Mouse (Mus musculus): Measurements from ENCODE around the gene Ddc. TPM values are rescaled to one million over a fixed set of nuclear protein-coding genes. Genes with fewer than 3 reads are reported as not detected.

Gene Ddc
- polyA plus RNA-seq, 1 experiment from 2014 or later = 37.3 TPM

GRCm38 (mm10) chr11:11884533-11885245, 13.3 kb downstream of the Ddc start:
- no peaks in the 10 kb centered on the region for H3K36me3 ChIP-seq (ENCODE audit: control insufficient read depth, insufficient read depth, low read length)
- WGBS = 30% methylated on average over 11 of the region's 11 CpGs
- no peak overlapping the region for H3K4me3 ChIP-seq (ENCODE audit: low read depth, low read length)
- DNase-seq (ENCODE audit: low spot score) = no peak
- no peaks in the 10 kb centered on the region for H3K9me3 ChIP-seq (ENCODE audit: control insufficient read depth, low read length)
- no peak overlapping the region for H3K9ac ChIP-seq (ENCODE audit: low read length)
- H3K4me1 ChIP-seq (replicated peaks; ENCODE audit: control insufficient read depth, insufficient read depth, low read length) = peaks cover 60% of the 10 kb centered on the region
- no peaks in the 10 kb centered on the region for H3K27me3 ChIP-seq (replicated peaks; ENCODE audit: control insufficient read depth, insufficient read depth, low read length)
- peak overlapping the region; percentile 49 for H3K27ac ChIP-seq (ENCODE audit: low read depth)
- no peak overlapping the region for H3K4me2 ChIP-seq (ENCODE audit: low read length)
- peak; percentile 54 for ATAC-seq (replicated peaks; ENCODE audit: low FRiP score, low TSS enrichment, low read depth)

DNA sequence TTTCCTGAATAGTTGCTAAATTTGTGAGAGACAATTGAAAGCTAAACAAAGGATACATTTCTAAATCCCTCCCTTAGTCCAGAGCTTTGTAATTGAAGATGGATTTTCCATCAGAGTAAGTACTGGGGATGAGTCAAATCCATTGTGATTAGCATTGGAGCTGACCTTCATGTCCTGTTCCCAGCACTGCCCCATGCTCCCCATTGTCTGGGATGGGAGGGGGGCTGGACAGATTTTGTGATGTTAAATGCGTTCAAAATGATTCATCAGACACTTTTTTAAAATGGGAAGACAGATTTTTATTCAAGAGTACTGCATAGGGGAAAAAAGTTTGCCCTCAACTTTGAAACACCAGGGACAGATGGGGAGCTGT, 16.2 kb downstream of the Ddc start:
- Histone ChIP-seq H3K27me3 (replicated peaks; ENCODE audit: control insufficient read depth, insufficient read depth, low read length) (no peaks in the 10 kb centered on the region), H3K27ac (ENCODE audit: low read depth) (no peak overlapping the region), H3K36me3 (ENCODE audit: control insufficient read depth, insufficient read depth, low read length) (no peaks in the 10 kb centered on the region), H3K9me3 (ENCODE audit: control insufficient read depth, low read length) (no peaks in the 10 kb centered on the region), H3K4me3 (ENCODE audit: low read depth, low read length) (no peak overlapping the region), H3K4me1 (replicated peaks; ENCODE audit: control insufficient read depth, insufficient read depth, low read length) (peaks cover 69% of the 10 kb centered on the region), H3K9ac (ENCODE audit: low read length) (no peak overlapping the region), H3K4me2 (ENCODE audit: low read length) (no peak overlapping the region)
- no peak for DNase-seq (ENCODE audit: low spot score)
- ATAC-seq (replicated peaks; ENCODE audit: low FRiP score, low TSS enrichment, low read depth) = no peak
- WGBS = 52% methylated on average over 1 of the region's 1 CpGs

DNA sequence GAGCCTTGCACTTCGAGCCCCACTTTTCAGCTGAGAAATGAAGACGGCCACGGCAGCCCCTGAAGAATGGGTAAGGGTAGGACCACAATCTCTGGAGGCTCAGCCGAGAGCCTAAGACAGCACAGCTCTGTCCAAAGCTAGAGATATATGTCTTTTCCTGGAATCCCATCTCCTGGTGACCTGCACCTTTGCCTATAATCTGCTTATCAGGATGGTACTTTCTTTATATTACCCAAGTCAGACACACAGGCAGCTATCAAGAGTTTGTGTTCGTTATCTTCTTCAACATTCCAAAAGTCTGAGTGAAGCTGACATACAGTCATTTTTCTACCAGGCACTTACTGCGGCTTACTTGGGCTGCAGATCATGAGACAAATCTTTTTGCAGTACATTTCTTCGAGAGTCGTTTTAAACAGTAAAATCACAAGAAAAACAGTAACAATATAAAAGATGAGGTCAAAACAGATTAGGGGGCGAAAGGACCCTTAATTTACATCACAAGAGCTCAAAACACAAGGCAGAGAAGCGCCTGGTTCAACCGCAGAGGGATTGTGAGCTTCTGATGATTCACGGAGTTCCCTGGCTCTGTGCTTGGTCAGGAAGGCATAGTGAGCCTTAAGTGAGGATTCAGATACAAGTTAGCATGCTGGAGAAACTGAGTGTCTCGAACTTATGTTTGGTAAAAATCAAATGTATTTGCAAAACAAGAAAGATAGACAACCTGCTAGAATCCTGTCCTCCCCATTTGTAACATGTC, 16.7 kb downstream of the Ddc start:
- Histone ChIP-seq H3K9ac (ENCODE audit: low read length) (no peak overlapping the region), H3K36me3 (ENCODE audit: control insufficient read depth, insufficient read depth, low read length) (no peaks in the 10 kb centered on the region), H3K9me3 (ENCODE audit: control insufficient read depth, low read length) (no peaks in the 10 kb centered on the region), H3K27ac (ENCODE audit: low read depth) (peak overlapping the region; percentile 43), H3K4me3 (ENCODE audit: low read depth, low read length) (no peak overlapping the region), H3K27me3 (replicated peaks; ENCODE audit: control insufficient read depth, insufficient read depth, low read length) (no peaks in the 10 kb centered on the region), H3K4me1 (replicated peaks; ENCODE audit: control insufficient read depth, insufficient read depth, low read length) (peaks cover 64% of the 10 kb centered on the region), H3K4me2 (ENCODE audit: low read length) (no peak overlapping the region)
- WGBS = 40% methylated on average over 13 of the region's 13 CpGs
- DNase-seq (ENCODE audit: low spot score) (no peak), ATAC-seq (replicated peaks; ENCODE audit: low FRiP score, low TSS enrichment, low read depth) (no peak)

GRCm38 (mm10) chr11:11880351-11880750, 17.6 kb downstream of the Ddc start:
- H3K27ac ChIP-seq (ENCODE audit: low read depth) = peak overlapping the region; percentile 97
- H3K4me2 ChIP-seq (ENCODE audit: low read length) = no peak overlapping the region
- H3K4me1 ChIP-seq (replicated peaks; ENCODE audit: control insufficient read depth, insufficient read depth, low read length) = peaks cover 58% of the 10 kb centered on the region
- H3K9me3 ChIP-seq (ENCODE audit: control insufficient read depth, low read length) = no peaks in the 10 kb centered on the region
- no peaks in the 10 kb centered on the region for H3K27me3 ChIP-seq (replicated peaks; ENCODE audit: control insufficient read depth, insufficient read depth, low read length)
- H3K9ac ChIP-seq (ENCODE audit: low read length) = no peak overlapping the region
- 66% methylated on average over 7 of the region's 7 CpGs for WGBS
- no peak overlapping the region for H3K4me3 ChIP-seq (ENCODE audit: low read depth, low read length)
- DNase-seq (ENCODE audit: low spot score) = no peak
- ATAC-seq (replicated peaks; ENCODE audit: low FRiP score, low TSS enrichment, low read depth) = no peak
- H3K36me3 ChIP-seq (ENCODE audit: control insufficient read depth, insufficient read depth, low read length) = no peaks in the 10 kb centered on the region

GRCm38 (mm10) chr11:11879699-11880002, 18.3 kb downstream of the Ddc start:
- Histone ChIP-seq H3K27me3 (replicated peaks; ENCODE audit: control insufficient read depth, insufficient read depth, low read length) (no peaks in the 10 kb centered on the region), H3K9me3 (ENCODE audit: control insufficient read depth, low read length) (no peaks in the 10 kb centered on the region), H3K4me3 (ENCODE audit: low read depth, low read length) (no peak overlapping the region), H3K27ac (ENCODE audit: low read depth) (peak overlapping the region; percentile 97), H3K36me3 (ENCODE audit: control insufficient read depth, insufficient read depth, low read length) (no peaks in the 10 kb centered on the region), H3K4me2 (ENCODE audit: low read length) (no peak overlapping the region), H3K9ac (ENCODE audit: low read length) (no peak overlapping the region), H3K4me1 (replicated peaks; ENCODE audit: control insufficient read depth, insufficient read depth, low read length) (peaks cover 51% of the 10 kb centered on the region)
- ATAC-seq (replicated peaks; ENCODE audit: low FRiP score, low TSS enrichment, low read depth) = no peak
- DNase-seq (ENCODE audit: low spot score) = no peak
- 40% methylated on average over 4 of the region's 4 CpGs for WGBS

DNA sequence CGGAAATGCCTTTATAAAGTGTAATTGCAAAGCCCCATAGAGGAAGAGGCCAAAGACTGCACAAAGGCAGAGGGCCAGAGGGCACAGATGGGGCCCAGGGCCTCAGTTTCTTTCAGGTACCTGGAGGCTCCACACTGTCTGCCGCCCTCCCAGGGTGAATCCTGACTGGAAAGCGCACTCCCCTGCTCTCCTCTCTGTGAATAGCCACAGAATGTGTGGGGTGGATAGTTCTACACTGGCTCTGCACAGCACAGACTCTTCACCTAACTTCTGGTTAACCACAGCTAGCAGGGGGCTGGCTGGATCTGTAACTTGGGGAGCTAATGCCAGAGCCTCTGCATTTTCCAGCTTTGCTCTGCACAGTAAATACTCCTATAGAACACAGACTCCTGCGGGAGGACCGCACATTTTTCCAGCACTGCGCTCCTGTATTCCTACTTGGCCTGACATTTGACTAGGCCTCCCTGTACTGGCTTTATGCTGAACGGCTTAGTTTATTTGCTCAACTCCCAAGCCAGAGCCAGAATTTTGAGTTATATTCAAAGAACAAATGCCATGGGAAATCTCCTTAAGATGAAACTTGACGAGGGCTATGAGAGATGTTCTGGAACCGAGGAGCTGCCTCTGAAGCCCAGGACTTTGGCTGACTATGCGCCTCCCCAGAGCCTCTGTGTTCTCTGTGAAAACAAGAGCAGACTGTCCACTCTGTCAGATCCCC, 18.8 kb downstream of the Ddc start:
- DNase-seq (ENCODE audit: low spot score) (peak; percentile 76), ATAC-seq (replicated peaks; ENCODE audit: low FRiP score, low TSS enrichment, low read depth) (peak; percentile 59)
- H3K36me3 ChIP-seq (ENCODE audit: control insufficient read depth, insufficient read depth, low read length) = no peaks in the 10 kb centered on the region
- peaks cover 46% of the 10 kb centered on the region for H3K4me1 ChIP-seq (replicated peaks; ENCODE audit: control insufficient read depth, insufficient read depth, low read length)
- no peaks in the 10 kb centered on the region for H3K27me3 ChIP-seq (replicated peaks; ENCODE audit: control insufficient read depth, insufficient read depth, low read length)
- H3K27ac ChIP-seq (ENCODE audit: low read depth) = peak overlapping the region; percentile 97
- peak overlapping the region; percentile 16; the same call in 1 of the 2 replicates for H3K4me2 ChIP-seq (ENCODE audit: low read length)
- H3K9me3 ChIP-seq (ENCODE audit: control insufficient read depth, low read length) = no peaks in the 10 kb centered on the region
- no peak overlapping the region for H3K9ac ChIP-seq (ENCODE audit: low read length)
- no peak overlapping the region for H3K4me3 ChIP-seq (ENCODE audit: low read depth, low read length)
- WGBS = 29% methylated on average over 10 of the region's 10 CpGs

GRCm38 (mm10) chr11:11878278-11878980, 19.5 kb downstream of the Ddc start:
- ATAC-seq (replicated peaks; ENCODE audit: low FRiP score, low TSS enrichment, low read depth) = peak; percentile 72
- DNase-seq (ENCODE audit: low spot score) = peak; percentile 60
- H3K9ac ChIP-seq (ENCODE audit: low read length) = no peak overlapping the region
- peaks cover 47% of the 10 kb centered on the region for H3K4me1 ChIP-seq (replicated peaks; ENCODE audit: control insufficient read depth, insufficient read depth, low read length)
- no peaks in the 10 kb centered on the region for H3K27me3 ChIP-seq (replicated peaks; ENCODE audit: control insufficient read depth, insufficient read depth, low read length)
- no peaks in the 10 kb centered on the region for H3K36me3 ChIP-seq (ENCODE audit: control insufficient read depth, insufficient read depth, low read length)
- peak overlapping the region; percentile 97 for H3K27ac ChIP-seq (ENCODE audit: low read depth)
- no peak overlapping the region for H3K4me3 ChIP-seq (ENCODE audit: low read depth, low read length)
- 12% methylated on average over 7 of the region's 11 CpGs for WGBS
- H3K4me2 ChIP-seq (ENCODE audit: low read length) = peak overlapping the region; percentile 16; the same call in 1 of the 2 replicates
- no peaks in the 10 kb centered on the region for H3K9me3 ChIP-seq (ENCODE audit: control insufficient read depth, low read length)

- WGBS = 19% methylated on average over 4 of the region's 4 CpGs
- no peak overlapping the region for H3K4me3 ChIP-seq (ENCODE audit: low read depth, low read length)
- peak; percentile 58 for DNase-seq (ENCODE audit: low spot score)
- peaks cover 48% of the 10 kb centered on the region for H3K4me1 ChIP-seq (replicated peaks; ENCODE audit: control insufficient read depth, insufficient read depth, low read length)
- ATAC-seq (replicated peaks; ENCODE audit: low FRiP score, low TSS enrichment, low read depth) = no peak
- no peak overlapping the region for H3K9ac ChIP-seq (ENCODE audit: low read length)
- peak overlapping the region; percentile 97 for H3K27ac ChIP-seq (ENCODE audit: low read depth)
- H3K36me3 ChIP-seq (ENCODE audit: control insufficient read depth, insufficient read depth, low read length) = no peaks in the 10 kb centered on the region
- no peaks in the 10 kb centered on the region for H3K9me3 ChIP-seq (ENCODE audit: control insufficient read depth, low read length)
- H3K4me2 ChIP-seq (ENCODE audit: low read length) = no peak overlapping the region
- H3K27me3 ChIP-seq (replicated peaks; ENCODE audit: control insufficient read depth, insufficient read depth, low read length) = no peaks in the 10 kb centered on the region
These were observed 20.1 kb downstream of the Ddc start for GRCm38 (mm10) chr11:11877891-11878277.

Data from intestine, embryonic 14.5 days (tissue).